Mouse (Mus musculus) G1E (cell line): ENCODE measurements around the gene St8sia1. TPM values are rescaled to one million over a fixed set of nuclear protein-coding genes. Genes with fewer than 3 reads are reported as not detected.

ENCODE experiments used
- ATAC-seq: 2 replicates; pipeline ENCODE4 v1.8.0; 2016; ENCODE audit warnings: mild to moderate bottlenecking; ENCODE audit not compliant: insufficient number of reproducible peaks, poor library complexity, low FRiP score, severe bottlenecking; ENCODE audit errors: extremely low read depth
- DNase-seq: peaks from one replicate; pipeline ENCODE4 v3.0.0; 2012; ENCODE audit warnings: low spot score
- H3K27me3 ChIP-seq: 2 replicates; pipeline ENCODE4 v1.6.1; 2012; ENCODE audit warnings: mild to moderate bottlenecking, low read length, inconsistent platforms; ENCODE audit not compliant: insufficient read depth
- H3K36me3 ChIP-seq: replicated peaks from 2 replicates; pipeline ENCODE3; 2012; ENCODE audit warnings: mild to moderate bottlenecking, inconsistent platforms
- H3K4me1 ChIP-seq: 2 replicates; pipeline ENCODE4 v1.6.1; 2012; ENCODE audit warnings: low read depth, low read length, inconsistent platforms, mixed read lengths; ENCODE audit not compliant: insufficient read depth
- H3K4me3 ChIP-seq: 2 replicates; pipeline ENCODE4 v1.5.1; 2012; ENCODE audit warnings: low read depth, mild to moderate bottlenecking, inconsistent platforms, low read length, moderate library complexity, mixed read lengths
- H3K9me3 ChIP-seq: replicated peaks from 2 replicates; pipeline ENCODE4 v1.6.1; 2012; ENCODE audit warnings: inconsistent platforms
- CTCF ChIP-seq: IDR thresholded peaks from 2 replicates; pipeline ENCODE4 v1.5.1; 2012; ENCODE audit warnings: low read depth, low read length, inconsistent platforms, mixed read lengths
- GATA1 ChIP-seq: IDR thresholded peaks from 2 replicates; pipeline ENCODE4 v1.6.1; 2012; ENCODE audit warnings: borderline replicate concordance, low read length, inconsistent platforms, mixed read lengths
- GATA2 ChIP-seq: IDR thresholded peaks from 2 replicates; pipeline ENCODE4 v1.6.1; 2012; ENCODE audit warnings: low read depth, low read length, inconsistent platforms, borderline replicate concordance
- POLR2AphosphoS5 ChIP-seq: IDR thresholded peaks from 2 replicates; pipeline ENCODE4 v1.6.1; 2012; ENCODE audit warnings: low read depth, low read length, inconsistent platforms; ENCODE audit not compliant: insufficient replicate concordance
- TAL1 ChIP-seq: conservative IDR thresholded peaks from 2 replicates; pipeline ENCODE4 v1.6.1; 2012; ENCODE audit warnings: low read depth, low read length, inconsistent platforms, mixed read lengths
- polyA plus RNA-seq: library from polyadenylated mRNA; stranded (reverse); fragments of >175 nt; gene quantifications from 2 replicates; pipeline ENCODE4 v1.2.3, GENCODE M21; 2012
- total RNA-seq, 2 experiments: library from RNA; stranded (forward) in 1 of 2; stranded (reverse) in 1 of 2; fragments of 200-1000 nt in 1 of 2; fragments of >200 nt in 1 of 2; fragmentation: Nextera tagmentation in 1 of 2; gene quantifications; 2 replicates each; pipeline ENCODE4 v1.2.3; 2014 to 2017

St8sia1 gene
- total and polyA plus RNA-seq, 3 experiments: 0.11 TPM; not detected in 2

DNA sequence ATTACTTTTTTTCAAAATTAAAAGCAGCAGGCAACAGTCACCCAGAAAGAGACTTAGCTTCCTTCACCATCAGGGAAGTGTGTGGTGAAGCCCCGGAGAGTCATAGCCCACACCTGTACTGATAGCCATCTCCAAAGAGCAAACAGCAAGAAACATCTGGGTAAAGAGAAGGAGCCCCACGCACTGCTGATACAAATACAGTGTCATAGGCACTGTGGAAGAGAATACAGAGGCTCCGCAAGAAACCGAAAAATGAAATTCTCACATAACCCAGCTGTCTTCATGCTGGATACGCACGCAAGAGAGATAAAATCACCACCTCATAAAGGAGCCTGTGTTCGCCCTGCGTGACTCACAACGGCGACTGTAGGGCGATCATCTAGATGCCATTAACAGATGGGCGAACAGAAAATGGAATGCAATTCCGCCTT, 46.8 kb downstream of the St8sia1 start:
- DNase-seq (no peak), ATAC-seq (no peak)
- peaks cover 33% of the 10 kb centered on the region for H3K4me1 ChIP-seq
- H3K9me3 ChIP-seq: no peaks in the 10 kb centered on the region
- H3K27me3 ChIP-seq: peaks cover 15% of the 10 kb centered on the region
- H3K36me3 ChIP-seq: no peaks in the 10 kb centered on the region
- TF ChIP-seq CTCF (no peak), TAL1 (no peak), GATA1 (no peak), POLR2AphosphoS5 (no peak), GATA2 (no peak)
- no peak overlapping the region for H3K4me3 ChIP-seq

DNA sequence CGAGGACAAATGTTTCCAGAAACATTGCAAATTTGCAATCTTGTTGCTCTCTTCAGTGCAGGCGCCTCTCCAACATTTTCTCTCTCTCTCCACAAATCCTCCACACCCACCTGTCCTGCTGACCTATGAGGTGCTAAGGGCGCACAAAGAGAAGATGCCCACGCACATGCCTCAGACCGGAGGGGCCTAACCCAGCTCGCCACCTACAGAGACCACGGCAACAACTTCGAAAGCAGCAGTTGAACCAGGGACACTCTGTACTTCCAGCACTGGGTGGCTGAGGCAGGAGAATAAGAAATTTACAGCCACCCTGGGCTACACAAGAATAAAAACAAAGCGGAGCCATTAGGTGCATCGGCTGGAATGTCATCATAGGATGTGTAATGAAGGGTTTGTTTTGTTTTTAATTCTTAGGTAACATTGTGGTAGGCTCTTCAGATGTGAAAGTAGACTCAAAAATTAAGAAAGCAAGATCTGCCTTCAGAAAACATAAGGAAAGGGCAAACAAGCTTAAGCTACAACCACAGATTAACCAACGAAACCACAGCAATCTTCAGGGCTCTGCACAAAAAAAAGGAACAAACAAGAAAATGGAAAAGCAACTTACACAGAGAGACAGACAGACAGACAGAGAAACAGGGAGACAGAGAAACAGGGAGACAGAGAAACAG, 47.8 kb downstream of the St8sia1 start:
- no peaks in the 10 kb centered on the region for H3K9me3 ChIP-seq
- H3K4me3 ChIP-seq: no peak overlapping the region
- DNase-seq (no peak), ATAC-seq (no peak)
- peaks cover 38% of the 10 kb centered on the region for H3K4me1 ChIP-seq
- H3K36me3 ChIP-seq: no peaks in the 10 kb centered on the region
- H3K27me3 ChIP-seq: peaks cover 15% of the 10 kb centered on the region
- TF ChIP-seq CTCF (no peak), GATA2 (no peak), POLR2AphosphoS5 (no peak), TAL1 (no peak), GATA1 (no peak)

DNA sequence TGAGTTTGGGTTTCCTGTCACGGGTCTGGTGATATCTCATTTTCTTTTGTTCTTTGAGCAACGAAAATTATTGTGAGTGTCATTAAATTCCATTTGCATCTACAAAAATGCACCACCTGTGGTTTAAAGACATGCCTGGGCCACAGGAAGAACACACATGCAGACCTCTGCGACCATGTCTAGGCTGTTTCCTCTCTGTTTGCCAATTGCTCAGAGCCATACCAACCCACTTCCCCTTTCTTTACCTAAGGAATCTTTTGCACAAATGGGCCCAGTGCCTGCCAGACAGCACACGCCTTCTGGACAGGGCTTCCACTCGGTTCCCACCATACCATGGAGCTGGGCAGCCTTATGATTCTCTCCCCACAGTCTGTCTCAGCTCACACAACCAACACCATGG, 48.8 kb downstream of the St8sia1 start:
- no peak for ATAC-seq
- TF ChIP-seq CTCF: no peak
- no peak for TF ChIP-seq TAL1
- no peak for TF ChIP-seq GATA1
- no peak for TF ChIP-seq GATA2
- no peak for TF ChIP-seq POLR2AphosphoS5
- Histone ChIP-seq H3K9me3 (peaks cover 4% of the 10 kb centered on the region; the same call in 1 of the 2 replicates), H3K4me1 (peaks cover 41% of the 10 kb centered on the region), H3K36me3 (no peaks in the 10 kb centered on the region), H3K27me3 (peaks cover 12% of the 10 kb centered on the region; the same call in 1 of the 2 replicates), H3K4me3 (no peak overlapping the region)
- DNase-seq: peak; percentile 7

DNA sequence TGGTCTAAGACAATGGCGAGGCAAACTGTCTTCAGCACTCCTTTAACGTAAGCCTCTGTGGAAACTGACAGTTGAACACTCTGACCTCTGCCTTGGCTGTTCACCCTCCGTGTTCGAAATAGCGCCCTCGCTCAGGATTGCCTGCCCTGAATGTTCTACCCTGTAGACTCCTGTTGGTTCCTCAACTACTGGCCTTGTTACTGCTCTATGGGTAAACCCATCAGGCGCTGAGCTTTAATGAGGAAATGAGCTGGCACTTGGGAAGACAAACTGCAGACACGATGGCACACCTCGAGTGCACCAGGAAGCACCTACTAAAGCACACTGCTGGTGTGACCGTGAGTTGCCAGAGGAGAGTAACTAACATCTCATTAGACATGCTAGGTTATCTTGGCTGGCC, 49.6 kb downstream of the St8sia1 start:
- DNase-seq (no peak), ATAC-seq (no peak)

DNA sequence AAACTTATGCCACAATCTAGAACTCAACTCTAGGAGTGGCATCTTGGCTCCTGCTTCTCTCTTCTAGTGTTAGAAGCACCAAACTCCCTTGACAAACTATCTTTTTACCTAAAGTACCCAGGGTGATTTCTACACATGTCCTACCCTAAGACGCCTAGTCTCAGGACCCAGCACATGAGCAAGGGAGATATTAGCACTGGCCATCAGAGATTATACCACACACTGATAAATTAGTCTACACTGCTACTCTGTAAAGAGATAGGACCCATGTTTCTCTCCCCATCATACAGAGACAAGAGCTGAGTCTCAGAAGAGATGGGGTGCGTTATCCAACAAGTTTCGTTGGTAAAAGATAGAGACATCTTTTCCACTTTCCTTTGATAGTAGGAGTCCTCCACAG, 53.0 kb downstream of the St8sia1 start:
- no peak for DNase-seq
- Histone ChIP-seq H3K36me3 (no peaks in the 10 kb centered on the region), H3K27me3 (peaks cover 1% of the 10 kb centered on the region; the same call in 1 of the 2 replicates), H3K9me3 (peaks cover 5% of the 10 kb centered on the region; the same call in 1 of the 2 replicates), H3K4me3 (no peak overlapping the region), H3K4me1 (peaks cover 42% of the 10 kb centered on the region)
- no peak for ATAC-seq
- TF ChIP-seq GATA2 (no peak), CTCF (no peak), TAL1 (no peak), GATA1 (no peak), POLR2AphosphoS5 (no peak)

More for the DNA sequence above, 49.6 kb downstream of the St8sia1 start:
- no peak overlapping the region for H3K4me3 ChIP-seq
- H3K27me3 ChIP-seq: peaks cover 7% of the 10 kb centered on the region; the same call in 1 of the 2 replicates
- peaks cover 42% of the 10 kb centered on the region for H3K4me1 ChIP-seq
- peaks cover 5% of the 10 kb centered on the region; the same call in 1 of the 2 replicates for H3K9me3 ChIP-seq
- TF ChIP-seq GATA2: no peak
- H3K36me3 ChIP-seq: no peaks in the 10 kb centered on the region

DNA sequence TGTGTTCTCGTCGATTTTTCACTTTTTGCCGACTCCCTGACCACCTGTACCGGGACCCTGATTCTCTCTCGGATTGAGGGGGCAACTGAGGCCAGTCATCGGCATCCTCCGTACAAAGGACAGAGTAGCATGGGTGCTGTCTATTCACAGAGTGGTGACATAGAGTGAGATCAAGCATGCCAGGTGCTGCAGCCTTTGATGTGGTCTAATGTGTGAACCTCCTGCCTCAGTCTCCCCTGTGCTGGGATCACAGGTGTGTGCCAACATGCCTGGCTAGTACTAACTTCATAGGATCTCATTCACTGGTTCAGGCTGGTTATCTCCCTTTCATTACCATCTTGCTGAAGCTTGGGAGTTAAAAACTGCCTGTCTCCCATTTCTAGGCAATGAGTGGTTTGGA, 53.5 kb downstream of the St8sia1 start:
- Histone ChIP-seq H3K9me3 (peaks cover 5% of the 10 kb centered on the region; the same call in 1 of the 2 replicates), H3K4me1 (peaks cover 38% of the 10 kb centered on the region)
- no peak for DNase-seq

DNA sequence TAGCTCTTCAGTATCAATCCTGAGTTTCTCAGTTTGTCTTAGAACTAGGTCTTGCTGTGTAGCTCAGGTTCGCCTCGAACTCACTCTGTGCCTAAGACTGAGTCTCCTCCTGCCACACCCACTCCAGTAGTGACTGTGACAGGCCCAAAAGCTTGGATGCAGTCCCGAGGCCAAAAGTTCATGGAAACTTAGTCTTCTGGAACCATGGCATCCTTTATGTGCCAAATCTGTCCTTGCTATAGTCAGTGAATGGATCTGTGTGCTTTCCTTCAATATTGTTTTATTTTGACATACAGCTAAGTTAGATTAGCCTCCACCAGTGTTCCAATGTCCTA, 54.5 kb downstream of the St8sia1 start:
- no peak for DNase-seq
- peaks cover 5% of the 10 kb centered on the region; the same call in 1 of the 2 replicates for H3K9me3 ChIP-seq
- TF ChIP-seq POLR2AphosphoS5 (no peak), TAL1 (no peak)
- no peaks in the 10 kb centered on the region for H3K36me3 ChIP-seq
- H3K27me3 ChIP-seq: no peaks in the 10 kb centered on the region
- no peak for ATAC-seq
- H3K4me1 ChIP-seq: peaks cover 30% of the 10 kb centered on the region
- no peak overlapping the region for H3K4me3 ChIP-seq

More for the DNA sequence above, 53.5 kb downstream of the St8sia1 start:
- no peaks in the 10 kb centered on the region for H3K36me3 ChIP-seq
- no peak for ATAC-seq
- no peaks in the 10 kb centered on the region for H3K27me3 ChIP-seq
- no peak overlapping the region for H3K4me3 ChIP-seq
- TF ChIP-seq POLR2AphosphoS5: no peak
- no peak for TF ChIP-seq CTCF
- no peak for TF ChIP-seq GATA1
- TF ChIP-seq TAL1: no peak
- TF ChIP-seq GATA2: no peak
